Mouse (Mus musculus) midbrain, embryonic 12.5 days (tissue): ENCODE data around the gene Trim69. TPM values are rescaled to one million over a fixed set of nuclear protein-coding genes. Genes with fewer than 3 reads are reported as not detected.
A peak's percentile ranks its signal among the peaks of the same experiment; 100 is the strongest.

Experiments
- ATAC-seq: fragments of 200-750 bp; cut with Nextera tagmentation; 2 replicates; pipeline ENCODE4 v1.8.0; 2017; ENCODE audit warnings: low read depth, moderate TSS enrichment, moderate library complexity; ENCODE audit not compliant: low FRiP score
- H3K27ac ChIP-seq: fragments of 300-500 bp; sonication (generic); replicated peaks from 2 replicates; pipeline ENCODE4 v1.5.1; 2016; ENCODE audit warnings: mild to moderate bottlenecking
- H3K27me3 ChIP-seq: fragments of 300-500 bp; sonication (generic); 2 replicates; pipeline ENCODE4 v1.6.1; 2016; ENCODE audit warnings: mild to moderate bottlenecking
- H3K36me3 ChIP-seq: fragments of 300-500 bp; sonication (generic); 2 replicates; pipeline ENCODE4 v1.6.1; 2016
- H3K4me1 ChIP-seq: fragments of 300-500 bp; sonication (generic); 2 replicates; pipeline ENCODE4 v1.6.1; 2016
- H3K4me2 ChIP-seq: fragments of 300-500 bp; sonication (generic); replicated peaks from 2 replicates; pipeline ENCODE4 v1.6.1; 2016; ENCODE audit warnings: mild to moderate bottlenecking, moderate library complexity
- H3K4me3 ChIP-seq: fragments of 300-500 bp; sonication (generic); 2 replicates; pipeline ENCODE4 v1.5.1; 2016; ENCODE audit warnings: mild to moderate bottlenecking
- H3K9ac ChIP-seq: fragments of 300-500 bp; sonication (generic); replicated peaks from 2 replicates; pipeline ENCODE4 v1.6.1; 2016; ENCODE audit warnings: mild to moderate bottlenecking, moderate library complexity
- H3K9me3 ChIP-seq: fragments of 300-500 bp; sonication (generic); 2 replicates; pipeline ENCODE4 v1.6.1; 2016; ENCODE audit warnings: mild to moderate bottlenecking
- WGBS: fragments of 180-500 bp; shearing (Covaris S2); methylation state at CpG from one replicate; pipeline ENCODE4 v1.1.7; 2016; 5-methylcytosine and 5-hydroxymethylcytosine counted together
- polyA plus RNA-seq: library from polyadenylated mRNA; unstranded; fragments of >200 nt; fragmentation: Nextera tagmentation; extraction: Ambion mirVana; gene quantifications from 2 replicates; pipeline ENCODE4 v1.2.1, GENCODE M21; 2016

Gene Trim69
- polyA plus RNA-seq, 1 experiment from 2014 or later, result not detected

- Histone ChIP-seq H3K9me3 (no peaks in the 10 kb centered on the region), H3K36me3 (no peaks in the 10 kb centered on the region), H3K4me2 (no peak overlapping the region), H3K4me1 (0 out of 2 replicates have a peak, but pooled peaks cover 5% of the 10 kb centered on the region), H3K4me3 (no peak overlapping the region), H3K9ac (no peak overlapping the region), H3K27me3 (no peaks in the 10 kb centered on the region), H3K27ac (no peak overlapping the region)
- no peak for ATAC-seq
- WGBS, result 88% methylated on average over 3 of the region's 3 CpGs
Observed at GRCm38 (mm10) chr2:122143111-122143510, 17.4 kb upstream of the Trim69 start.

DNA sequence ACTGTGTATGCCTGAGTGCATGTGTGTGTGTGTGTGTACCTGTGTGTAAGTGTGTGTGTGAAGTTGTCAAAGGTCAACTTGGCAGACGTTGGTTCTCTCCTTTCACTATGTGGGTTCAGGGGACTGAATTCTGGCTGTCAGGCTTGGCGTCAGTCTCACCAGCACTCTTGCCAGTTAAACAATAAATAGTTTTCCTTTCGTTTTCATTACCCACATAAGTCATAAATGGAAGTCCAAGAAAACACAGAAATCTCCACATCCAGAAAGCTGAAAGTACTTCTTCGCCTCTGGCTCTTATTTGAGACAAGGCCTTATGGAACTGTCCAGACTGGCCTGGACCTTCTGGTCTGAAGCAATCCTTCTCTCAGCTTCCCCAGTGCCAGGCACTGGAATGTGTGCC is 14.7 kb upstream of the Trim69 start:
- Histone ChIP-seq H3K9me3 (no peaks in the 10 kb centered on the region), H3K4me3 (no peak overlapping the region), H3K9ac (no peak overlapping the region), H3K36me3 (no peaks in the 10 kb centered on the region), H3K4me2 (no peak overlapping the region), H3K27me3 (no peaks in the 10 kb centered on the region), H3K4me1 (peaks cover 10% of the 10 kb centered on the region; the same call in 1 of the 2 replicates), H3K27ac (no peak overlapping the region)
- WGBS, result 72% methylated on average over 4 of the region's 4 CpGs
- ATAC-seq, result no peak

GRCm38 (mm10) chr2:122146687-122147086 is 13.8 kb upstream of the Trim69 start:
- 77% methylated on average over 6 of the region's 6 CpGs for WGBS
- no peak overlapping the region for H3K27ac ChIP-seq

GRCm38 (mm10) chr2:122147508-122148241 is 12.8 kb upstream of the Trim69 start, which contains the start of gene B2m:
TSS of gene B2m (plus strand) at chr2:122147686.
- WGBS, result under 1% methylated on average over 40 of the region's 40 CpGs
- ATAC-seq, result peak; percentile 97

More at GRCm38 (mm10) chr2:122146687-122147086, 13.8 kb upstream of the Trim69 start:
- peaks cover 10% of the 10 kb centered on the region; the same call in 1 of the 2 replicates for H3K4me1 ChIP-seq
- no peaks in the 10 kb centered on the region for H3K27me3 ChIP-seq
- no peaks in the 10 kb centered on the region for H3K36me3 ChIP-seq
- H3K9me3 ChIP-seq, result no peaks in the 10 kb centered on the region
- no peak for ATAC-seq
- no peak overlapping the region for H3K4me2 ChIP-seq
- H3K9ac ChIP-seq, result no peak overlapping the region
- no peak overlapping the region for H3K4me3 ChIP-seq

GRCm38 (mm10) chr2:122148242-122148917 is 12.1 kb upstream of the Trim69 start:
- Histone ChIP-seq H3K4me3 (peak overlapping the region; percentile 66), H3K27ac (no peak overlapping the region), H3K9ac (peak overlapping the region; percentile 76), H3K27me3 (no peaks in the 10 kb centered on the region), H3K4me2 (peak overlapping the region; percentile 84), H3K4me1 (peaks cover 10% of the 10 kb centered on the region; the same call in 1 of the 2 replicates), H3K36me3 (no peaks in the 10 kb centered on the region), H3K9me3 (no peaks in the 10 kb centered on the region)
- ATAC-seq, result 0 out of 2 replicates have a peak, but pooled peaks have one; percentile 5
- WGBS, result 42% methylated on average over 18 of the region's 18 CpGs

More at GRCm38 (mm10) chr2:122147508-122148241, 12.8 kb upstream of the Trim69 start, which contains the start of gene B2m:
- H3K4me1 ChIP-seq, result peaks cover 10% of the 10 kb centered on the region; the same call in 1 of the 2 replicates
- peak within 1 kb of the TSS; percentile 84 for H3K4me2 ChIP-seq
- peak within 1 kb of the TSS; percentile 66 for H3K4me3 ChIP-seq
- H3K9me3 ChIP-seq, result no peaks in the 10 kb centered on the region
- no peaks in the 10 kb centered on the region for H3K36me3 ChIP-seq
- H3K9ac ChIP-seq, result peak within 1 kb of the TSS; percentile 76
- peak within 1 kb of the TSS; percentile 26; the same call in 1 of the 2 replicates for H3K27ac ChIP-seq
- H3K27me3 ChIP-seq, result no peaks in the 10 kb centered on the region

- Histone ChIP-seq H3K4me3 (no peak overlapping the region), H3K36me3 (no peaks in the 10 kb centered on the region), H3K9ac (no peak overlapping the region), H3K27me3 (no peaks in the 10 kb centered on the region), H3K9me3 (no peaks in the 10 kb centered on the region), H3K4me1 (peaks cover 10% of the 10 kb centered on the region; the same call in 1 of the 2 replicates), H3K27ac (no peak overlapping the region), H3K4me2 (no peak overlapping the region)
- no peak for ATAC-seq
- WGBS, result 97% methylated on average over 6 of the region's 6 CpGs
Observed at GRCm38 (mm10) chr2:122149316-122149715, 11.2 kb upstream of the Trim69 start.

DNA sequence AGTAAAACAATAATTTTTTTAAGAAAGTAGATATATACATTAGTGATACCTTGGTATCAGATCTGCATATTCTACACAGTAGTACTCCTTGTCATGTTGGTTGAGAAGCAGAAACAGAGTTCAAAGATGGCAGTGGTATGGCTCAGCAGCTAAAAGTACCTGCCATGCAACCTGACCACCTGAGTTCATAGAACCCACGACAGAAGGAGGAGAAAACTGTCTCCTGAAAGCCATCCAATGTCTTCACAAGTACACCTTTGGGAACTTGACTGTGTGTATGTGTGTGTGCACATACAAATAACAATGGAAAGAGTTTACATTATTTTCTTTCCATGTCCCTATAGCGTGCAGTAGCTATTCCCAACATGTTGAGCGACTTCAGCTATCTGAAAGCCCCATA is 10.8 kb upstream of the Trim69 start:
- H3K9ac ChIP-seq, result no peak overlapping the region
- no peak overlapping the region for H3K4me3 ChIP-seq
- no peak for ATAC-seq
- H3K9me3 ChIP-seq, result no peaks in the 10 kb centered on the region
- no peaks in the 10 kb centered on the region for H3K27me3 ChIP-seq
- H3K4me2 ChIP-seq, result no peak overlapping the region
- WGBS, result 92% methylated on average over 3 of the region's 3 CpGs
- H3K4me1 ChIP-seq, result peaks cover 10% of the 10 kb centered on the region; the same call in 1 of the 2 replicates
- no peak overlapping the region for H3K27ac ChIP-seq
- H3K36me3 ChIP-seq, result no peaks in the 10 kb centered on the region

GRCm38 (mm10) chr2:122151221-122151620 is 9.3 kb upstream of the Trim69 start:
- Histone ChIP-seq H3K9ac (no peak overlapping the region), H3K9me3 (no peaks in the 10 kb centered on the region)
- 97% methylated on average over 1 of the region's 1 CpGs for WGBS

GRCm38 (mm10) chr2:122152850-122153249 is 7.7 kb upstream of the Trim69 start:
- H3K4me2 ChIP-seq, result no peak overlapping the region
- H3K9me3 ChIP-seq, result no peaks in the 10 kb centered on the region
- no peaks in the 10 kb centered on the region for H3K27me3 ChIP-seq
- WGBS, result 80% methylated on average over 3 of the region's 3 CpGs
- ATAC-seq, result no peak
- H3K27ac ChIP-seq, result no peak overlapping the region
- peaks cover 7% of the 10 kb centered on the region; the same call in 1 of the 2 replicates for H3K4me1 ChIP-seq
- no peak overlapping the region for H3K9ac ChIP-seq
- H3K36me3 ChIP-seq, result no peaks in the 10 kb centered on the region
- no peak overlapping the region for H3K4me3 ChIP-seq

More at GRCm38 (mm10) chr2:122151221-122151620, 9.3 kb upstream of the Trim69 start:
- H3K27me3 ChIP-seq, result no peaks in the 10 kb centered on the region
- H3K4me1 ChIP-seq, result peaks cover 10% of the 10 kb centered on the region; the same call in 1 of the 2 replicates
- no peak for ATAC-seq
- no peak overlapping the region for H3K27ac ChIP-seq
- no peak overlapping the region for H3K4me3 ChIP-seq
- no peak overlapping the region for H3K4me2 ChIP-seq
- H3K36me3 ChIP-seq, result no peaks in the 10 kb centered on the region

GRCm38 (mm10) chr2:122153681-122154365 is 6.7 kb upstream of the Trim69 start:
- 87% methylated on average over 7 of the region's 7 CpGs for whole genome bisulfite sequencing
- Histone ChIP-seq H3K27ac (no peak overlapping the region), H3K9ac (no peak overlapping the region), H3K4me1 (no peaks in the 10 kb centered on the region), H3K36me3 (no peaks in the 10 kb centered on the region), H3K4me3 (no peak overlapping the region), H3K9me3 (no peaks in the 10 kb centered on the region), H3K27me3 (no peaks in the 10 kb centered on the region), H3K4me2 (no peak overlapping the region)
- ATAC-seq, result no peak

DNA sequence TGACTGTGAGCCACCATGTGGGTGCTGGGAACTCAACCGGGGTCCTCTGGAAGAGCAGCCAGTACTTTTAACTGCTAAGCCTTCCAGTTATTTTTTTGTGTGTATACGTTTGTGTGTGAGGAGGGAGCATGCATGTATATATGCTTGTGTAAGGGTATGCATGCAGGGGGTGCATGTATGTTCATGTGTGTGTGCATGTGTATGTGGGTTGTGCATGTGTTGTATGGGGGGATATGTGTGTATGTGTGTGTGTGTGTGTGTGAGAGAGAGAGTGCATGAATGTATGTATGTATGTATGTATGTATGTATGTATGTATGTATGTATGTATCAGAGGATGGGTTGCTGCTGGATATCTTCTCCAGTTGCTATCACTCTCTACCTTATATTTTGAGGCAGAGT is 6.0 kb upstream of the Trim69 start:
- no peak overlapping the region for H3K9ac ChIP-seq
- no peaks in the 10 kb centered on the region for H3K27me3 ChIP-seq
- H3K4me3 ChIP-seq, result no peak overlapping the region
- H3K4me1 ChIP-seq, result no peaks in the 10 kb centered on the region
- H3K36me3 ChIP-seq, result no peaks in the 10 kb centered on the region
- no peaks in the 10 kb centered on the region for H3K9me3 ChIP-seq
- no peak overlapping the region for H3K4me2 ChIP-seq
- no peak for ATAC-seq
- 93% methylated on average over 2 of the region's 2 CpGs for WGBS
- H3K27ac ChIP-seq, result no peak overlapping the region
